Mouse (Mus musculus) brain, embryonic 14.5 days (tissue): ENCODE measurements at regions not wholly inside any gene's neighbourhood (a gene's known extent, or its start where the extent isn't known, plus 50 kb on each side); places are given as distances from the start of the nearest gene placed in this dataset.

Experiments used
- CTCF ChIP-seq: fragments of 200-500 bp; IDR thresholded peaks from 2 replicates; pipeline ENCODE4 v1.5.1; 2012; ENCODE audit warnings: inconsistent platforms, mild to moderate bottlenecking, moderate library complexity, borderline replicate concordance; ENCODE audit not compliant: insufficient read depth, insufficient read length; ENCODE audit errors: extremely low read depth
- POLR2A ChIP-seq: fragments of 200-500 bp; IDR thresholded peaks from 2 replicates; pipeline ENCODE4 v1.6.1; 2012; ENCODE audit warnings: mild to moderate bottlenecking, inconsistent platforms, borderline replicate concordance; ENCODE audit not compliant: poor library complexity, insufficient read depth, insufficient read length, severe bottlenecking; ENCODE audit errors: extremely low read depth

DNA sequence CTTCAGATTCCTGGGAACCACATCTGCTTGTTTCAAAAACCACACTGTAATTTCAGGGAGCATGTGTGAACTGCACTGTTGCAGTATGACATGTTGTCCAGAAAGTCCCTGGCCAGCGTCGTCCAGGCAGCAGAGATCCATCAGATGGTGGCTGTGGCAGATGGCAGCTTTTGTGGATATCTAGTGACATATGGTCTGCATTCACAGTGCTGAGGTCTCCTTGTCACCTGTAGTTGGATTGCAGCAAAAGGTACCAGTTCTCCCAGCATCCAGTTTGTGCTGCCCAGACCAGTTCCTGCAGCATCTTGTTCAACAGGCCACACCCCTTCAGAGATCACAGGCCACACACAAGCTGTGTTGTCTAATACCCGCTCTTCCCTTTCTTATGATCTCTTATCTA is 80.1 kb upstream of the D1Pas1 start:
- TF ChIP-seq POLR2A = no peak
- TF ChIP-seq CTCF = no peak
